Mouse (Mus musculus): ENCODE results near the gene Dmkn.

Gene Dmkn

GRCm38 (mm10) chr7:30812291-30812807 is 48.8 kb downstream of the Dmkn start:
- no peak for DNase-seq (ENCODE audit: low read depth, low spot score)

DNA sequence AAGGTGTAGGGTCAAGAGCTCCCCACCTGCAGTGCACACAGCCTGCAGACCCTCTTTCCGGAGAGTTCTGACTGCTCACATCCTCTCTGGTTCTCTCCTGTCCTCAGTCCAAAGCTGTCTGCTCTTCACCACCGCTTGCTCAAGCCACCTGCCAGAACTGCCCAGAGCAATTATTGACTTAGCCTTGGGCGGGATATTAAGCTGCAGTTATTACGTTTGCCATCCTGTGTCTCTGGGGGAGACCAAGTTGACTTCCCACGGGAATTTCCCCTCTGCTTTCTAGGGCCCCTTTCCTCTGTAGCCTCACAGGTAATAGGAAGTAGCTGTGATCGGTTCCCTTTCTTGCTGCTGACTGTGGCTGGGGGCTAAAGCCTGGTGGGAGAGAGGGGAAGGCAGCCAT is 56.6 kb downstream of the Dmkn start:
- DNase-seq (ENCODE audit: low read depth, low spot score), result no peak

- no peak for DNase-seq (ENCODE audit: low read depth, low spot score)
These were observed 57.4 kb downstream of the Dmkn start for GRCm38 (mm10) chr7:30820854-30821445.

DNA sequence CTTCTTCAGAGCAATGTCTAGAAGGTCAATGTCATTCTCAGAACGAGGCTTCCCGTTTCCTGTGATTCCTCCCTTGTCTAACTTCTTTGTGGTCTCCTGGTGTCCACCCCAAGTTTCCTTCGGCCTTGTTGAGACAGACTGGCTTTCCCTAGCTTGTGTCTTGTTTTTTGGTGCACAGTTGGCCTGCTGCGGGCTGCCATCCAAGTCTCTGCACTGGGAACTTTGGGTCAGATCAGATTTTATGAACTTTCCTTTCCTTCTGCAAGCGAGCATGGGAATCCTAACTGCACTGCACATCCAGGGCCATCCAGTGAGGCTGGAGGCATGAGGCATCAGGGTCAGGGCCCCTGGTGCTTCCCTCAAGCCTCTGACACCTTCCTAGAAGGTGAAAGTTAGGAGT is 58.0 kb downstream of the Dmkn start:
- no peak for DNase-seq (ENCODE audit: low read depth, low spot score)

DNA sequence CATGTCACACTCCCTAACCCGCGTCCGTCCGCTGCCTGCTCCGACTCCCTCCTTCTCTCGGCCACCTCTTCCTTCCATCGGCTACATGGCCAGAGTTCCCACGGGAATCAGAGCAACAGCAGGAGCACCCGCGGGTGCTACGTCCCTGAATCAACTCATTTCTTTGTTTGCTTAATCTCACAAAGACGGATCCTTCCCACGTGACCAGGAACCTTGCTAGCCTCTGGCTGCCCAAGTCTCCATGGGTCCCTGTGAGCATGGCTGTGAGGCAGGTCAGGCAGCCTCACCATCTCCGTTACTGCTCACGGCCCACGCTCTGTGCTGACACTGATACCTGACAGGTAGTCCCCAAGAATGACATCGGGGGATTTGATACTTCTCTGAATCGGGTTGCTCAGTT is 60.1 kb downstream of the Dmkn start, which contains the start of gene Ffar2:
TSS of gene Ffar2 (minus strand) at position 101 of the 400 bp plus-strand sequence.
- no peak for DNase-seq (ENCODE audit: low read depth, low spot score)

GRCm38 (mm10) chr7:30824306-30824705 is 60.8 kb downstream of the Dmkn start:
- no peak for DNase-seq (ENCODE audit: low read depth, low spot score)

GRCm38 (mm10) chr7:30826660-30827059 is 63.1 kb downstream of the Dmkn start:
- no peak for DNase-seq (ENCODE audit: low read depth, low spot score)

GRCm38 (mm10) chr7:30828871-30829270 is 65.3 kb downstream of the Dmkn start:
- DNase-seq (ENCODE audit: low read depth, low spot score), result peak; percentile 91

DNA sequence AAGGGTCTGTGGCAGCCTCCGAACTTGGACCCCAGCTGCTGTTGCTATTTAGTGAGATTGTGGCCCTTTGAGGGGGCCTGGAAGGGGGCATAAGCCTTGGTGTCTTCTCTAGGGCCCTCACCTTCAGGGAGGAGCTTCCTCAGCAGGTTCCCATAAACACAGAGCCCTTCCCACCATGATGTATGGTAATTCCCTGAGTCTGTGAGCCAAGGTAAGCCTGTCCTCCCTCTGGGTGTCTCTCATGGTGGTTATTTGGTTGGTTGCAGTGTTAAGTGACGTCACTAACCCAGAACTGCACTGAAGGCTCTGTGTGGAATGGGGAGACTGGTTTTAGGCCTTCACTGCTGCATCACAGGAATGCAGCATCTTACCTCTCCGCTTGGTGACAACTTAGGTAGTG is 65.9 kb downstream of the Dmkn start:
- peak; percentile 94 for DNase-seq (ENCODE audit: low read depth, low spot score)
